Mouse (Mus musculus): Measurements from ENCODE around the gene Pnpla1. TPM values are rescaled to one million over a fixed set of nuclear protein-coding genes. Genes with fewer than 3 reads are reported as not detected.

The Pnpla1 gene
- polyA plus RNA-seq, 1 experiment from 2014 or later = 0.07 TPM

DNA sequence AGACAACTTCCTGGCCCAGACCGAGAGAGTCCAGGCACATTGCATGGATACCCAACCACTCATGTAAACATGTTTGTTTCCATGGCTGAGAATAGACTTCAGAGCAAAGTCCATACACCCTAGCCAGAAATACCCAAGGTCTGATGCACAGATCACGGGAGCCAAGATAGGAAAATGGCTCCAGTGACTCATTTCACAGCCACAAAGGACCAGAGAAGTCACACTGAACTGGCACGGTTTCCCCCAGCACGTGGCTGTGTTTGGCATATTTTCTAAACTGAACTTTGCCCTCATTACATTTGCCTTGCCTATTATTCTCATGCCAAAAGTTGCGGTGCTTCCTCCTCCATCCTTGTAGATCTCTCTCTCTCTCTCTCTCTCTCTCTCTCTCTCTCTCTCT, 55.0 kb downstream of the Pnpla1 start:
- 51% methylated on average over 5 of the region's 5 CpGs for WGBS
- no peaks in the 10 kb centered on the region for H3K9me3 ChIP-seq (ENCODE audit: control insufficient read depth, low read depth, low read length)
- no peaks in the 10 kb centered on the region for H3K36me3 ChIP-seq (ENCODE audit: control insufficient read depth, insufficient read depth, low read length)
- H3K27ac ChIP-seq (ENCODE audit: low read length) = no peak overlapping the region
- no peak overlapping the region for H3K4me2 ChIP-seq (replicated peaks; ENCODE audit: low read depth, low read length)
- ATAC-seq (ENCODE audit: insufficient number of reproducible peaks, insufficient read depth, low FRiP score, low read depth) = no peak
- H3K9ac ChIP-seq (replicated peaks; ENCODE audit: low read depth, low read length) = no peak overlapping the region
- H3K27me3 ChIP-seq (ENCODE audit: control insufficient read depth, insufficient read depth, low read length) = no peaks in the 10 kb centered on the region
- 0 out of 2 replicates have a peak, but pooled peaks cover 6% of the 10 kb centered on the region for H3K4me1 ChIP-seq (ENCODE audit: control insufficient read depth, insufficient read depth, low read length)
- no peak overlapping the region for H3K4me3 ChIP-seq (ENCODE audit: low read depth, low read length)

DNA sequence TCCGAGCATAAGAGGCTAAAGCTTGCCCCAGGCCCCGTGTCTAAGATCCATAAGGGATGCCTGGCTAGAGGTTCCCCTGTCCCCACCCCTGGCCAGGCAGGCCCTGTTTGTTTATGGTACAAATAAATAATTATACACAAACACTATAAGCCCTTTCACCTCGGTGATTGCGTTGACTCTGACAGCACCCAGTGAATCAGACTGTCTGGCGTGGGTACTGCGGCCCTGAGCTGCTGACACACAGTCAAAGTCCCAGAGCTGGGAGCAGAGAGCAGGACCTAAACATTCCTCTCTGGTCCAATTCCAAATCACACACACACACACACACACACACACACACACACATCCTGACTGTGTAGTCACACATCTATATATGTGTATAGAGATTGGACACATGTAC, 55.7 kb downstream of the Pnpla1 start:
- H3K36me3 ChIP-seq (ENCODE audit: control insufficient read depth, insufficient read depth, low read length) = no peaks in the 10 kb centered on the region
- no peak overlapping the region for H3K4me2 ChIP-seq (replicated peaks; ENCODE audit: low read depth, low read length)
- no peaks in the 10 kb centered on the region for H3K27me3 ChIP-seq (ENCODE audit: control insufficient read depth, insufficient read depth, low read length)
- ATAC-seq (ENCODE audit: insufficient number of reproducible peaks, insufficient read depth, low FRiP score, low read depth) = no peak
- WGBS = 77% methylated on average over 6 of the region's 6 CpGs
- H3K4me1 ChIP-seq (ENCODE audit: control insufficient read depth, insufficient read depth, low read length) = 0 out of 2 replicates have a peak, but pooled peaks cover 6% of the 10 kb centered on the region
- H3K27ac ChIP-seq (ENCODE audit: low read length) = no peak overlapping the region
- H3K9me3 ChIP-seq (ENCODE audit: control insufficient read depth, low read depth, low read length) = no peaks in the 10 kb centered on the region
- H3K9ac ChIP-seq (replicated peaks; ENCODE audit: low read depth, low read length) = no peak overlapping the region
- H3K4me3 ChIP-seq (ENCODE audit: low read depth, low read length) = no peak overlapping the region

- Histone ChIP-seq H3K4me1 (ENCODE audit: control insufficient read depth, insufficient read depth, low read length) (no peaks in the 10 kb centered on the region), H3K27me3 (ENCODE audit: control insufficient read depth, insufficient read depth, low read length) (no peaks in the 10 kb centered on the region), H3K4me3 (ENCODE audit: low read depth, low read length) (no peak within 1 kb of the TSS), H3K36me3 (ENCODE audit: control insufficient read depth, insufficient read depth, low read length) (no peaks in the 10 kb centered on the region), H3K9ac (replicated peaks; ENCODE audit: low read depth, low read length) (no peak within 1 kb of the TSS), H3K9me3 (ENCODE audit: control insufficient read depth, low read depth, low read length) (no peaks in the 10 kb centered on the region), H3K27ac (ENCODE audit: low read length) (no peak within 1 kb of the TSS), H3K4me2 (replicated peaks; ENCODE audit: low read depth, low read length) (no peak within 1 kb of the TSS)
- ATAC-seq (ENCODE audit: insufficient number of reproducible peaks, insufficient read depth, low FRiP score, low read depth) = no peak
- 65% methylated on average over 12 of the region's 12 CpGs for WGBS
Measured at GRCm38 (mm10) chr17:28915060-28915628, 56.9 kb downstream of the Pnpla1 start, which contains the start of gene 4930539E08Rik. Gene 4930539E08Rik, minus strand, starts transcription at chr17:28915324.

DNA sequence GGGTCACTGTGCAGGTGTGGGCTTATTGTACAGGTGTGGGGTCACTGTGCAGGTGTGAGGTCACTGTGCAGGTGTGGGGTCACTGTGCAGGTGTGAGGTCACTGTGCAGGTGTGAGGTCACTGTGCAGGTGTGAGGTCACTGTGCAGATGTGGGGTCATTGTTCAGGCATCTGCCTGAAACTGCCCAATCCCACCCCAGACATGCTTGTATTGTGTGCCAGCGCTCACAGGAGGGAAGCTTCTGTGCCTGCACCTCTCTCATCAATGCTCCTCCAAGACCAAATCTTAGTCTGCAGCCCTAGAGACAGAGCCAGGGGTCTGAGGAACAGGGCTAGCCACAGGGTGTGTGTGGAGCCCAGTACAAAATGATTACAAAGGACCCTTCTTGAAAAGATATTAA, 58.3 kb downstream of the Pnpla1 start:
- Histone ChIP-seq H3K9ac (replicated peaks; ENCODE audit: low read depth, low read length) (no peak overlapping the region), H3K9me3 (ENCODE audit: control insufficient read depth, low read depth, low read length) (no peaks in the 10 kb centered on the region), H3K4me1 (ENCODE audit: control insufficient read depth, insufficient read depth, low read length) (no peaks in the 10 kb centered on the region), H3K27ac (ENCODE audit: low read length) (no peak overlapping the region), H3K36me3 (ENCODE audit: control insufficient read depth, insufficient read depth, low read length) (no peaks in the 10 kb centered on the region), H3K4me2 (replicated peaks; ENCODE audit: low read depth, low read length) (no peak overlapping the region), H3K4me3 (ENCODE audit: low read depth, low read length) (no peak overlapping the region), H3K27me3 (ENCODE audit: control insufficient read depth, insufficient read depth, low read length) (no peaks in the 10 kb centered on the region)
- ATAC-seq (ENCODE audit: insufficient number of reproducible peaks, insufficient read depth, low FRiP score, low read depth) = no peak
- 83% methylated on average over 1 of the region's 1 CpGs for WGBS

DNA sequence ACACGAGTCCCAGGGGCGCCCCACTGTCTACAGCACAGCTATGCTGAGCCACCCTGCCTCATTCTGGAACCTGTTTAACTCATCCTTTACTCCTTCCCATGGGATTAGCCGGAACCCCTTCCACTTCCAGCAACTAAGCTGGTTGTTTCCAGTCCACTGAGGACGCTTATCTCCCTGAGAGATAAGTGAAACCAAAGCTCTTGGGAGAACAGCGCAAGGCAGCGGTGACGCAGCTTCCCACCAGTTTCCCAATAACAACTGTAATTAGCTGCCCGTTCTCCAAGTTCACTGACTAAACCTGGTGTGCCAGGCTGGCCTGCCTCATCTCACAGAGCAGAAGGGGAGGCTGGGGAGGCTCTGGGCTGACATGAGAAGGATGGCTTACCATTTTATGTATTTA, 62.9 kb downstream of the Pnpla1 start:
- H3K9me3 ChIP-seq (ENCODE audit: control insufficient read depth, low read depth, low read length) = no peaks in the 10 kb centered on the region
- H3K9ac ChIP-seq (replicated peaks; ENCODE audit: low read depth, low read length) = no peak overlapping the region
- H3K27me3 ChIP-seq (ENCODE audit: control insufficient read depth, insufficient read depth, low read length) = no peaks in the 10 kb centered on the region
- ATAC-seq (ENCODE audit: insufficient number of reproducible peaks, insufficient read depth, low FRiP score, low read depth) = no peak
- H3K4me3 ChIP-seq (ENCODE audit: low read depth, low read length) = no peak overlapping the region
- 66% methylated on average over 8 of the region's 8 CpGs for WGBS
- no peak overlapping the region for H3K4me2 ChIP-seq (replicated peaks; ENCODE audit: low read depth, low read length)
- no peaks in the 10 kb centered on the region for H3K4me1 ChIP-seq (ENCODE audit: control insufficient read depth, insufficient read depth, low read length)
- H3K36me3 ChIP-seq (ENCODE audit: control insufficient read depth, insufficient read depth, low read length) = no peaks in the 10 kb centered on the region
- 0 out of 2 replicates have a peak overlapping the region, but pooled peaks have one; percentile 10 for H3K27ac ChIP-seq (ENCODE audit: low read length)

GRCm38 (mm10) chr17:28922096-28922495, 63.9 kb downstream of the Pnpla1 start:
- Histone ChIP-seq H3K36me3 (ENCODE audit: control insufficient read depth, insufficient read depth, low read length) (no peaks in the 10 kb centered on the region), H3K27ac (ENCODE audit: low read length) (no peak overlapping the region), H3K4me2 (replicated peaks; ENCODE audit: low read depth, low read length) (no peak overlapping the region), H3K4me1 (ENCODE audit: control insufficient read depth, insufficient read depth, low read length) (no peaks in the 10 kb centered on the region), H3K4me3 (ENCODE audit: low read depth, low read length) (no peak overlapping the region), H3K27me3 (ENCODE audit: control insufficient read depth, insufficient read depth, low read length) (no peaks in the 10 kb centered on the region), H3K9me3 (ENCODE audit: control insufficient read depth, low read depth, low read length) (no peaks in the 10 kb centered on the region), H3K9ac (replicated peaks; ENCODE audit: low read depth, low read length) (no peak overlapping the region)
- WGBS = 66% methylated on average over 6 of the region's 6 CpGs
- no peak for ATAC-seq (ENCODE audit: insufficient number of reproducible peaks, insufficient read depth, low FRiP score, low read depth)

DNA sequence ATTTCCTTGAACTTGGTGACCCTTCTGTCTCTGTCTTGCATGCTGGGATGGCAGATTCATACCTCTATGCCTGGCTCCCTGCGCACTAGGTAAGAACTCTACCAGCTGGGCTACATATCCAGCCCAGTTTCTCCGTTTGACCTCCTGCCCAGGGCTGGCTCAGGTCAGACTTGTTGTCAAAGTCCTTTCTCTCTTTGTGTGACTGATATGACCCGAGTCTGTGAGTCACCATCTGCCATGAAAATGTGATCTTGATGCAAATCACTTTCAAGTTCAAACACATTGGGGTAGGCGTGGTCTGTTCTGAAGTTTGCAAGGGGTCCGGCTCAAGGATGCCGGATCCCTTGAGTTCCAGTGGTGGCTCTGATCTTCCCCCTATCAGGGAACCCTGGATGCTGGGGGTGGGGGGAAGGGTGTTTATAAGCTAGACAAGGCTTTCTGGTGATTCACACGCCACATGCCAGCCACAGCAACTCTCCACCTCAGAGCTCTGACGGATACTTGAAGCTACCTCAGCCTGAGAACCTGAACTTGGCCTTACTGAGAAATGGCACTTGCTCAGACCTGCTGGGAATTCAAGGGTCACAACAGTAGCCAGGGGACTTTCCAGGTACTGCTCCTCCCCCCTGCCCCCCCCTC, 66.9 kb downstream of the Pnpla1 start:
- H3K4me2 ChIP-seq (replicated peaks; ENCODE audit: low read depth, low read length) = no peak overlapping the region
- no peak for ATAC-seq (ENCODE audit: insufficient number of reproducible peaks, insufficient read depth, low FRiP score, low read depth)
- peaks cover 2% of the 10 kb centered on the region for H3K4me1 ChIP-seq (ENCODE audit: control insufficient read depth, insufficient read depth, low read length)
- no peaks in the 10 kb centered on the region for H3K27me3 ChIP-seq (ENCODE audit: control insufficient read depth, insufficient read depth, low read length)
- WGBS = 84% methylated on average over 8 of the region's 8 CpGs
- no peak overlapping the region for H3K9ac ChIP-seq (replicated peaks; ENCODE audit: low read depth, low read length)
- no peaks in the 10 kb centered on the region for H3K36me3 ChIP-seq (ENCODE audit: control insufficient read depth, insufficient read depth, low read length)
- H3K27ac ChIP-seq (ENCODE audit: low read length) = no peak overlapping the region
- no peaks in the 10 kb centered on the region for H3K9me3 ChIP-seq (ENCODE audit: control insufficient read depth, low read depth, low read length)
- no peak overlapping the region for H3K4me3 ChIP-seq (ENCODE audit: low read depth, low read length)

DNA sequence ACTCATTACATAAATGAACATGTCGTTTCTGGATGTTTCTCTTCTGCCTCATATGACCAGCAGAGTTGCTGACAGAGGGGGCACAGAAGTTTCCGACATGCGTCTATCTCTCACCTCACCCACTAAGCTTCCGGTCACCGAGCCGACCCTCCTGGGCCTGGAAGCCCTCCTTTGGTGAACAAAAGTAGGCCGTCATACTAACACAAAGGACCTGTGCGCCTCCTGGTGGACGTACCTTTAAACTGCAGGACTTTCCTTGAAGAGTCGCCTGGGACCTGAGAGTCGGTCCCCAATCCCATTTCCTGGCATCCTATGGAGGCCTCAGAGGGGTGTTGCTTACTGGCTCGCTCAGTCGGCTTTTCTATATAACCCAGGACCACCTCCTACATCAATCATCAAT, 68.2 kb downstream of the Pnpla1 start:
- peaks cover 11% of the 10 kb centered on the region for H3K4me1 ChIP-seq (ENCODE audit: control insufficient read depth, insufficient read depth, low read length)
- H3K9ac ChIP-seq (replicated peaks; ENCODE audit: low read depth, low read length) = no peak overlapping the region
- H3K36me3 ChIP-seq (ENCODE audit: control insufficient read depth, insufficient read depth, low read length) = no peaks in the 10 kb centered on the region
- no peak for ATAC-seq (ENCODE audit: insufficient number of reproducible peaks, insufficient read depth, low FRiP score, low read depth)
- H3K4me3 ChIP-seq (ENCODE audit: low read depth, low read length) = no peak overlapping the region
- no peaks in the 10 kb centered on the region for H3K9me3 ChIP-seq (ENCODE audit: control insufficient read depth, low read depth, low read length)
- WGBS = 17% methylated on average over 13 of the region's 13 CpGs
- no peak overlapping the region for H3K4me2 ChIP-seq (replicated peaks; ENCODE audit: low read depth, low read length)
- no peaks in the 10 kb centered on the region for H3K27me3 ChIP-seq (ENCODE audit: control insufficient read depth, insufficient read depth, low read length)
- no peak overlapping the region for H3K27ac ChIP-seq (ENCODE audit: low read length)
